Mouse (Mus musculus) gastrocnemius, postnatal 14 days (tissue): Measurements from ENCODE around the gene Bdkrb2. TPM values are rescaled to one million over a fixed set of nuclear protein-coding genes. Genes with fewer than 3 reads are reported as not detected.

Experiments
- DNase-seq: peaks from one replicate; pipeline ENCODE4 v3.0.0; 2021; ENCODE audit warnings: mixed read lengths
- intact Hi-C: fragments of 180-260 bp; cut with DNase I; formaldehyde crosslinking; loops from one replicate; pipeline ENCODE4 v1.15.1; 2025; ENCODE audit warnings: low total_unique reads
- total RNA-seq, 2 experiments: library from RNA; stranded (reverse); gene quantifications; 2 replicates each; pipeline ENCODE4 v1.2.3; 2021

The Bdkrb2 gene
- total RNA-seq, 2 experiments from 2014 or later: 0.82 to 1.8 TPM

GRCm38 (mm10) chr12:105544872-105545271 lies 18.2 kb upstream of the Bdkrb2 start:
- intact Hi-C loops: no loop called here

GRCm38 (mm10) chr12:105545696-105546435 lies 17.2 kb upstream of the Bdkrb2 start:
- DNase-seq: no peak
- intact Hi-C loops: no loop called here

More at GRCm38 (mm10) chr12:105544872-105545271, 18.2 kb upstream of the Bdkrb2 start:
- no peak for DNase-seq

GRCm38 (mm10) chr12:105546538-105546937 lies 16.5 kb upstream of the Bdkrb2 start:
- intact Hi-C loops: no loop called here
- no peak for DNase-seq

- intact Hi-C loops: no loop called here
- DNase-seq: no peak
Observed at GRCm38 (mm10) chr12:105547151-105547550, 15.9 kb upstream of the Bdkrb2 start.

- intact Hi-C loops: no loop called here
- no peak for DNase-seq
Observed at GRCm38 (mm10) chr12:105548001-105548400, 15.0 kb upstream of the Bdkrb2 start.

GRCm38 (mm10) chr12:105548881-105549280 lies 14.1 kb upstream of the Bdkrb2 start:
- intact Hi-C loops: no loop called here
- no peak for DNase-seq

GRCm38 (mm10) chr12:105549835-105550802 lies 12.9 kb upstream of the Bdkrb2 start:
- intact Hi-C loops: no loop called here
- no peak for DNase-seq

- no peak for DNase-seq
- intact Hi-C loops: no loop called here
Observed at GRCm38 (mm10) chr12:105551551-105551989, 11.5 kb upstream of the Bdkrb2 start.

- no peak for DNase-seq
- intact Hi-C loops: no loop called here
Observed at GRCm38 (mm10) chr12:105554151-105554772, 8.8 kb upstream of the Bdkrb2 start.

GRCm38 (mm10) chr12:105555172-105555571 lies 7.9 kb upstream of the Bdkrb2 start:
- no peak for DNase-seq
- intact Hi-C loops: no loop called here

- intact Hi-C loops: no loop called here
- peak; percentile 78 for DNase-seq
Observed at GRCm38 (mm10) chr12:105557250-105557925, 5.6 kb upstream of the Bdkrb2 start.

GRCm38 (mm10) chr12:105561007-105561534 lies 2.0 kb upstream of the Bdkrb2 start:
- no peak for DNase-seq
- intact Hi-C loops: no loop called here

- intact Hi-C loops: no loop called here
- no peak for DNase-seq
Observed at GRCm38 (mm10) chr12:105562056-105562820, 788 bp upstream of the Bdkrb2 start.

GRCm38 (mm10) chr12:105563726-105564275 lies 775 bp downstream of the Bdkrb2 start:
- no peak for DNase-seq
- intact Hi-C loops: no loop called here

- no peak for DNase-seq
- intact Hi-C loops: no loop called here
Observed at GRCm38 (mm10) chr12:105565221-105565620, 2.2 kb downstream of the Bdkrb2 start.

GRCm38 (mm10) chr12:105571867-105572266 lies 8.8 kb downstream of the Bdkrb2 start:
- intact Hi-C loops: no loop called here
- no peak for DNase-seq

- intact Hi-C loops: no loop called here
- DNase-seq: no peak
Observed at GRCm38 (mm10) chr12:105572622-105573021, 9.6 kb downstream of the Bdkrb2 start.

GRCm38 (mm10) chr12:105574356-105574755 lies 11.3 kb downstream of the Bdkrb2 start:
- intact Hi-C loops: no loop called here
- no peak for DNase-seq
